Mouse (Mus musculus) left cerebral cortex, adult 8-10 months (tissue): ENCODE data around the gene Smok2a. TPM values are rescaled to one million over a fixed set of nuclear protein-coding genes. Genes with fewer than 3 reads are reported as not detected.
"Not testable (repeated sequence)": the region's sequence is repeated elsewhere in the genome, so short reads cannot be mapped to it uniquely, and the experiment has no call there.

Source experiments
- DNase-seq, 2 experiments: peaks; one replicate each; pipeline ENCODE4 v3.0.0; 2022; ENCODE audit warnings: low spot score in 2 of 2
- total RNA-seq, 4 experiments: library from RNA; stranded (reverse); gene quantifications; 2 replicates each; pipeline ENCODE4 v1.2.4; 2022

Gene Smok2a
- total RNA-seq, 4 experiments from 2014 or later, result not detected

DNA sequence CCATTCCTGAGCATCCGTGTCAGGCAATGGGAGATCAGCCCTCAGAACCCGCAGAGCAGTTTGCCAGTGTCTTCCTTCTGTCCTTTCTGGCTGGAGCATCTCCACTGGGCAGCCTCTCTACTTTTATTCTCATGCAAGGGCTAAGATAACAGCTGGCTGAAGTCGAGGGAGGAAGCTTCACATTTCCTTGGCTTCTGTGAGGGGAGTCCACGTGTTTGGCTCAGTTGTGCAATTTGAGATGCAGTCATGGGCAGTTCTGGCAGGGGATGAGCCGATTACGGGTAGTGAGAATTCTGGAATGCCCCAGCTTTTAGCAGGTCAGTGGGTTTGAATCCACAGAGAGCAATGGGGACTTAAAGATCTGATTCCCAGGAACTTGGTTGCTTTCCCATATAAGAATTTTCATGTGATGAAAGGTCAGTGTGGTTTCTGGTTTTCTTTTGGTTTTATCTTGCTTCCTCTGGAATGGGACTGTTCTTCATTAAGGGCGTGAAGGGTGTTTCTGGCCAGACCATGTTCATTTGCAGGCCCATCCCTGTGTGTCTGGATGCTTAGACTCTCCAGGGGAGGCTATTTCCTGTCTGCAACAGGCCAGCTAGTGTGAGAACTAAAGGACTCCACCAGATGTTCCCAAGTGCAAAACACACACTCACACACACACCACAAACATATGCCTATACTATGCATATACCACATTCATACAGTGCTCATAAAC is 8.7 kb upstream of the Smok2a start:
- no peak for DNase-seq

DNA sequence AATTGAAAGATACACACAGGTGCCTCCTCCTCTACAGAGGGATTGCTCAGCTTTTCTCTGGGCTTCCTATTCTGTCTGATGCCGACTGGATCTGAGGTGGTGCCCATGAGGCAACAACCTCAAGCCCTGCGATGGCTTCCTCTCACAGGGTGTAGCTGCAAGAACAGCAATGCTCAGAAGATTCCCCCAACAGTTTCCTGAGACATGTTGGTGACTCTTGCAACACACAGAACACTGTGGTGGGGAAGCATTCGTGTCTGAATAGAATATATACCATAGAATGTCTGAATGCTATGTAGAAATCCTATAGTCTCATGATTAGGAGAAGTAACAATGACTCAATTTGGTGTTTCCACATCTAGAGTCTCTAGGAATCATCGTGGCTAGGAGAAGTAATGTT is 6.8 kb upstream of the Smok2a start:
- no peak for DNase-seq

GRCm38 (mm10) chr17:13215595-13215994 is 5.4 kb upstream of the Smok2a start:
- no peak for DNase-seq

GRCm38 (mm10) chr17:13221921-13222320 is 933 bp downstream of the Smok2a start:
- not testable (repeated sequence) for DNase-seq

DNA sequence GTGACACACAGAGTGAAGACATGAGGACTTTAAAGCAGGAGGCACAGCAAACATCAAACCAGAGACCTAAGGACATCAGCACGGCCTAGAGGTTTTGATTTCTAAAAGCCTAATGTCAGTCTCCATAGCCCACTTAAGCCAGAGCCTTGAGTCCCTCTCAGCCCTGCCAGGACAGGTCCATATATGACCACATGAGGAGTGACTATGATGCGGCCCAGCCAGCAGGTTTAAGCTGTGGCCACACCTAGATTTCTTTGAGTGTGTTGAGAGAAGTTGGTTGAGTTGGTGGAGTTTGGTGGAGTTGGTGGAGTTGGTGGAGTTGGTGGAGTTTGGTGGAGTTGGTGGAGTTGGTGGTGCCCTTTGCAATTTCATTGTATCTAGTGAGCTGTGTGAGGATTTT is 9.0 kb downstream of the Smok2a start, which contains the start of gene Smok2b:
Gene Smok2b, plus strand, starts transcription at position 301 of the 400 bp plus-strand sequence.
- not testable (repeated sequence) for DNase-seq

DNA sequence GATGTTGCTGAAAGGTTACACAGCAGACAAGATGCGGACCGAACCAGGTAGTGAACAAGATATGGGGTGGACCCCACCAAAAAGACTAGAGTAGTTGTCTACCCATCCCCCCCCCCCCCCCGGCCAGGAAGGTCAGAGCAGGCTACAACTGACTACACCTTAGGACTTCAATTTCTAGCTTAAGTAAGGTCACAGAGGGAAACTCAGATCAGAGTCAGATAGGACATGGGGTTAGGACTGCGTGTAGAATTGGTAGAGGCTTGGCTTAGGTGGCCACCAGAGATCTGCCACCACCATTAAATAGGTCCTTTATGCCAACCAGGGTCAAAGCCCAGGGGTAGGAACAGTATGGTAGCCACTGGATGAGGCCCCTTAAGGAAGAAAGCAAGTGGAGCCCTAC is 18.5 kb downstream of the Smok2a start:
- DNase-seq, result not testable (repeated sequence)

DNA sequence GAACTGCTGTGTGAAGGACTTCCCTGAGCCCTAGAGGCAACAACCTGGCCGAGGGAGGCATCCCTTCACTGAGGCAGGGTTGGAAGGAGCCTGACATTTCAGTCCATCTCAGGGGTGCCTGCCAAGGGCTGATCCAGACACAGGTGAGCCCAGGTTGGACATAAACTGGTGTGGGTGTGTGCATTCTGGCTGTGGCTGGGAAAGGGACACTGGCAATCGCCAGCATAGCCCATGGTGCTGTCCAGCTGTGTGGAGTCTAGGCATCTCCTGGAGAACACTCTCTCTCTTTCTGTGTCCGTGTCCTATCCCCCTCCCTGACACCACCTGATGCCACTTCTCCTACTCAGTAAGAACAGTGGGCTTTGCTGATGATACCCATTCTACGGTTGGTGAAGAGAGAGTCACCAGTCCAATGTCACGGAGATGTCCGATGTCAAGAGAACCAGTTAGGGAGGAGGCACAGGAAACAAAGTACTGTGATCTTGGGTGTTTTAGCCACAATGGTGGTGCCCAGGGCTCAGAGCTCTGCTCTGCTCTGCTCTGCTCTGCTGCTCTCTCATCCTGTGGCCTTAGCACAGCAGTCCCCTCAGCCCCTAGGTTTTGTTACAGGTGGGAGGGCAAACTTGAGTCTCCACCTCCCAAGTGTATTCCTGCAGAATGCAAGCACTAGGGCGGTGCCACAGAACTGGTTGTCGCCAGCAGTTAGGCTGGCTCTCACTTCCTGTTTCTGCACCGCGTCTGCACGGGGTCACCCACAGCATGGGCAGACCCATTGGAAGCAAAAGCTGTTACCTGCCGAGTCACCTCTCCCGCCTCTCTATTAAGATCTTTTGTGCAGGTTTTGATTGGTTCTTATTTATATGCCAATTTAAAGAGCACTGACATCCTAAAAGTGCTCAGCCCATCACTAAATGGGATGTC is 20.1 kb downstream of the Smok2a start:
- DNase-seq, result not testable (repeated sequence)

DNA sequence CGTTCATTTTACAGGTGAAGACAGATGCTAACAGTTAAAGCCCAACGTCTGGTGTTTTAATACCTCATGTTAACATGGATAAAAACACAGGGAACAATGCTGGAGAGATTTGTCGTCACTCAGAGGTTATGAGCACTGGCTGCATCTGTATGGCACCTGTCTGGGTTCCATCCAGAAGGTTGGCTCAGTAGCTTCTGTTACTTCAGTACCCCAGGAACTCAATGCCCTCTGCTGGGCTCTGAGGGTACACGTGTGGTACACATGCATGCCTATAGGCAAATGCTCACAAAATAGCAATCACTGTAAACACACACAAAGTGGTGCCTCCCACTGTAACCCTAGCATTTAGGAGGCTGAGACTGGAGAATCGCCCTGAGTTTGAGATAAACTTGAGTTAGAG is 33.8 kb downstream of the Smok2a start:
- not testable (repeated sequence) for DNase-seq

Other genes starting within 250 kb of the Smok2a start
- 10 to 100 TPM; 51.8 to 58.0 (median 54.8) TPM for gene Wtap, start 227.0 kb upstream of the Smok2a start, total RNA-seq
- 100 to 1,000 TPM; 253 to 266 (median 261) TPM for gene Sod2, start 214.3 kb upstream of the Smok2a start, total RNA-seq
- gene Gpr31b, start 168.9 kb upstream of the Smok2a start, total RNA-seq, result under 1 TPM in 1 of 4 experiments, not detected in 3; 0.42 TPM
- under 1 TPM; 0.34 to 0.93 (median 0.69) TPM for gene Tcp10b, start 160.1 kb upstream of the Smok2a start, total RNA-seq
- under 1 TPM in 1 of 4 experiments, not detected in 3; 0.17 TPM for gene Unc93a, start 89.4 kb upstream of the Smok2a start, total RNA-seq
- not detected for gene Smok2b, start 9.1 kb downstream of the Smok2a start, total RNA-seq
- gene Tcp10c, start 133.4 kb downstream of the Smok2a start, total RNA-seq, result under 1 TPM; 0.27 to 0.46 (median 0.37) TPM